Mouse (Mus musculus) leukemia stem cell, adult 10-12 weeks (primary cell): ENCODE data around the gene Slc4a3. TPM values are rescaled to one million over a fixed set of nuclear protein-coding genes. Genes with fewer than 3 reads are reported as not detected.

ENCODE experiments used
- polyA plus RNA-seq: library from polyadenylated mRNA; stranded (reverse); fragments of >175 nt; gene quantifications from 2 replicates; pipeline ENCODE4 v1.2.3, GENCODE M21; 2012; ENCODE audit warnings: low replicate concordance

Slc4a3 gene
- polyA plus RNA-seq: 0.60 and 0.76 TPM in 2 replicates

GRCm38 (mm10) chr1:75545965-75546956, at the start of gene Slc4a3:
Slc4a3 (plus strand) TSS chr1:75546266.

GRCm38 (mm10) chr1:75505956-75506831, 39.9 kb upstream of the Slc4a3 start, which contains the start of gene Obsl1:
Obsl1 (minus strand) TSS chr1:75506452.

GRCm38 (mm10) chr1:75507006-75507405, 39.1 kb upstream of the Slc4a3 start, which contains the start of gene Inha:
Inha (plus strand) TSS chr1:75507077.

GRCm38 (mm10) chr1:75521321-75522031, 24.6 kb upstream of the Slc4a3 start, which contains the start of gene Stk11ip:
Stk11ip (plus strand) TSS chr1:75521529.

Other genes with a start within 250 kb of the Slc4a3 start
- gene Dnpep, start 228.3 kb upstream of the Slc4a3 start, polyA plus RNA-seq: 26.7 and 71.9 TPM in 2 replicates
- 3.6 and 7.7 TPM in 2 replicates for gene Des, start 185.9 kb upstream of the Slc4a3 start, polyA plus RNA-seq
- 3.2 and 3.5 TPM in 2 replicates for gene Speg, start 171.0 kb upstream of the Slc4a3 start, polyA plus RNA-seq
- gene Gmppa, start 110.3 kb upstream of the Slc4a3 start, polyA plus RNA-seq: 103 and 189 TPM in 2 replicates
- gene Asic4, start 95.8 kb upstream of the Slc4a3 start, polyA plus RNA-seq: 0.25 TPM in 1 of 2 replicates, not detected in the other
- 39.4 and 46.1 TPM in 2 replicates for gene Chpf, start 67.0 kb upstream of the Slc4a3 start, polyA plus RNA-seq
- 1.3 and 5.1 TPM in 2 replicates for gene Tmem198, start 66.7 kb upstream of the Slc4a3 start, polyA plus RNA-seq
- gene Obsl1, start 39.8 kb upstream of the Slc4a3 start, polyA plus RNA-seq: 0.25 and 0.72 TPM in 2 replicates
- gene Inha, start 39.2 kb upstream of the Slc4a3 start, polyA plus RNA-seq: 0.16 TPM in 1 of 2 replicates, not detected in the other
- gene Stk11ip, start 24.7 kb upstream of the Slc4a3 start, polyA plus RNA-seq: 57.1 and 87.0 TPM in 2 replicates